Mouse (Mus musculus) forebrain, postnatal 0 days (tissue): ENCODE measurements at regions not wholly inside any gene's neighbourhood (a gene's known extent, or its start where the extent isn't known, plus 50 kb on each side); places are given as distances from the start of the nearest gene placed in this dataset.

Experiments
- ATAC-seq: fragments of 200-750 bp; cut with Nextera tagmentation; 2 replicates; pipeline ENCODE4 v1.8.0; 2017; ENCODE audit warnings: mild to moderate bottlenecking, moderate library complexity
- DNase-seq: peaks from one replicate; pipeline ENCODE4 v3.0.0-alpha.2; 2015
- H3K27ac ChIP-seq: fragments of 300-500 bp; sonication (generic); 2 replicates; pipeline ENCODE4 v1.5.1; 2014; ENCODE audit warnings: low read depth, mild to moderate bottlenecking, antibody characterized with exemption, low read length, moderate library complexity, mixed read lengths
- H3K27me3 ChIP-seq: fragments of 300-500 bp; sonication (generic); 2 replicates; pipeline ENCODE4 v1.6.1; 2014; ENCODE audit warnings: mild to moderate bottlenecking, low read length, mixed read lengths; ENCODE audit not compliant: insufficient read depth
- H3K36me3 ChIP-seq: fragments of 300-500 bp; sonication (generic); 2 replicates; pipeline ENCODE4 v1.6.1; 2014; ENCODE audit warnings: mild to moderate bottlenecking, moderate library complexity; ENCODE audit not compliant: insufficient read depth
- H3K4me1 ChIP-seq: fragments of 300-500 bp; sonication (generic); 2 replicates; pipeline ENCODE4 v1.6.1; 2014; ENCODE audit warnings: antibody characterized with exemption; ENCODE audit not compliant: insufficient read depth
- H3K4me2 ChIP-seq: fragments of 300-500 bp; sonication (generic); 2 replicates; pipeline ENCODE4 v1.6.1; 2014; ENCODE audit warnings: low read depth, mild to moderate bottlenecking, moderate library complexity
- H3K4me3 ChIP-seq: fragments of 300-500 bp; sonication (generic); 2 replicates; pipeline ENCODE4 v1.5.1; 2014; ENCODE audit warnings: low read depth, low read length, mixed read lengths
- H3K9ac ChIP-seq: fragments of 300-500 bp; sonication (generic); 2 replicates; pipeline ENCODE4 v1.6.1; 2014; ENCODE audit warnings: mild to moderate bottlenecking
- H3K9me3 ChIP-seq: fragments of 300-500 bp; sonication (generic); 2 replicates; pipeline ENCODE4 v1.6.1; 2016; ENCODE audit warnings: low read length
- CTCF ChIP-seq: sonication (generic); IDR thresholded peaks from 2 replicates; pipeline ENCODE4 v1.5.1; 2016; ENCODE audit warnings: antibody characterized with exemption, control low read depth, low read depth
- WGBS: fragments of 180-500 bp; shearing (Covaris S2); extraction: QIAGEN DNeasy Blood & Tissue Kit; methylation state at CpG from one replicate; pipeline ENCODE4 v1.1.7; 2014; 5-methylcytosine and 5-hydroxymethylcytosine counted together

GRCm38 (mm10) chr16:5452971-5453370, 197.2 kb upstream of the Eef2kmt start:
- Histone ChIP-seq H3K27me3 (no peaks in the 10 kb centered on the region), H3K4me3 (no peak overlapping the region), H3K27ac (no peak overlapping the region), H3K9ac (no peak overlapping the region), H3K4me1 (no peaks in the 10 kb centered on the region), H3K4me2 (no peak overlapping the region), H3K36me3 (no peaks in the 10 kb centered on the region), H3K9me3 (no peaks in the 10 kb centered on the region)
- 84% methylated on average over 6 of the region's 6 CpGs for WGBS
- TF ChIP-seq CTCF: no peak
- DNase-seq: no peak
- ATAC-seq: no peak

GRCm38 (mm10) chr16:5445776-5446175, 190.0 kb upstream of the Eef2kmt start:
- TF ChIP-seq CTCF: no peak
- no peak overlapping the region for H3K4me2 ChIP-seq
- H3K27ac ChIP-seq: no peak overlapping the region
- DNase-seq (no peak), ATAC-seq (no peak)
- H3K36me3 ChIP-seq: no peaks in the 10 kb centered on the region
- H3K27me3 ChIP-seq: no peaks in the 10 kb centered on the region
- no peaks in the 10 kb centered on the region for H3K4me1 ChIP-seq
- H3K9me3 ChIP-seq: no peaks in the 10 kb centered on the region
- no peak overlapping the region for H3K9ac ChIP-seq
- no peak overlapping the region for H3K4me3 ChIP-seq
- WGBS: 67% methylated on average over 6 of the region's 6 CpGs

GRCm38 (mm10) chr16:5444785-5445184, 189.0 kb upstream of the Eef2kmt start:
- 72% methylated on average over 2 of the region's 2 CpGs for WGBS
- TF ChIP-seq CTCF: no peak
- H3K9ac ChIP-seq: no peak overlapping the region

GRCm38 (mm10) chr16:5439717-5440116, 183.9 kb upstream of the Eef2kmt start:
- H3K27ac ChIP-seq: no peak overlapping the region
- no peaks in the 10 kb centered on the region for H3K27me3 ChIP-seq
- no peak overlapping the region for H3K4me3 ChIP-seq
- H3K4me1 ChIP-seq: no peaks in the 10 kb centered on the region
- DNase-seq (no peak), ATAC-seq (no peak)
- no peaks in the 10 kb centered on the region for H3K36me3 ChIP-seq
- no peak overlapping the region for H3K9ac ChIP-seq
- TF ChIP-seq CTCF: no peak
- H3K9me3 ChIP-seq: no peaks in the 10 kb centered on the region
- no peak overlapping the region for H3K4me2 ChIP-seq
- WGBS: 70% methylated on average over 2 of the region's 2 CpGs

More at GRCm38 (mm10) chr16:5444785-5445184, 189.0 kb upstream of the Eef2kmt start:
- Histone ChIP-seq H3K27ac (no peak overlapping the region), H3K36me3 (no peaks in the 10 kb centered on the region), H3K27me3 (no peaks in the 10 kb centered on the region), H3K4me1 (no peaks in the 10 kb centered on the region), H3K4me2 (no peak overlapping the region), H3K9me3 (no peaks in the 10 kb centered on the region), H3K4me3 (no peak overlapping the region)
- DNase-seq (no peak), ATAC-seq (no peak)

- no peak for DNase-seq
- no peak for TF ChIP-seq CTCF
- ATAC-seq: no peak
- Histone ChIP-seq H3K9ac (no peak overlapping the region), H3K4me1 (no peaks in the 10 kb centered on the region), H3K9me3 (no peaks in the 10 kb centered on the region), H3K4me2 (no peak overlapping the region), H3K4me3 (no peak overlapping the region), H3K27me3 (no peaks in the 10 kb centered on the region), H3K36me3 (no peaks in the 10 kb centered on the region), H3K27ac (no peak overlapping the region)
- WGBS: 91% methylated on average over 2 of the region's 2 CpGs
These were observed 182.6 kb upstream of the Eef2kmt start for GRCm38 (mm10) chr16:5438405-5438804.

GRCm38 (mm10) chr16:5431689-5432088, 175.9 kb upstream of the Eef2kmt start:
- Histone ChIP-seq H3K36me3 (no peaks in the 10 kb centered on the region), H3K27me3 (no peaks in the 10 kb centered on the region), H3K9ac (no peak overlapping the region), H3K9me3 (no peaks in the 10 kb centered on the region), H3K4me3 (no peak overlapping the region), H3K27ac (peak overlapping the region; percentile 41), H3K4me2 (no peak overlapping the region), H3K4me1 (no peaks in the 10 kb centered on the region)
- 84% methylated on average over 5 of the region's 5 CpGs for WGBS
- DNase-seq: no peak
- no peak for ATAC-seq
- no peak for TF ChIP-seq CTCF

GRCm38 (mm10) chr16:5431111-5431510, 175.3 kb upstream of the Eef2kmt start:
- H3K9ac ChIP-seq: no peak overlapping the region
- H3K27me3 ChIP-seq: no peaks in the 10 kb centered on the region
- no peak for TF ChIP-seq CTCF
- no peaks in the 10 kb centered on the region for H3K36me3 ChIP-seq
- DNase-seq (peak; percentile 81), ATAC-seq (peak; percentile 96)
- H3K4me2 ChIP-seq: no peak overlapping the region
- H3K4me1 ChIP-seq: no peaks in the 10 kb centered on the region
- no peaks in the 10 kb centered on the region for H3K9me3 ChIP-seq
- WGBS: 54% methylated on average over 3 of the region's 3 CpGs
- no peak overlapping the region for H3K4me3 ChIP-seq
- H3K27ac ChIP-seq: peak overlapping the region; percentile 41; the same call in 1 of the 2 replicates

- Histone ChIP-seq H3K9ac (no peak overlapping the region), H3K4me2 (no peak overlapping the region)
- DNase-seq: no peak
These were observed 173.7 kb upstream of the Eef2kmt start for GRCm38 (mm10) chr16:5429466-5429865.

More at GRCm38 (mm10) chr16:5429466-5429865, 173.7 kb upstream of the Eef2kmt start:
- no peak for ATAC-seq
- Histone ChIP-seq H3K4me3 (no peak overlapping the region), H3K27ac (no peak overlapping the region), H3K9me3 (no peaks in the 10 kb centered on the region), H3K36me3 (no peaks in the 10 kb centered on the region), H3K27me3 (no peaks in the 10 kb centered on the region), H3K4me1 (no peaks in the 10 kb centered on the region)
- 83% methylated on average over 2 of the region's 2 CpGs for WGBS
- TF ChIP-seq CTCF: no peak
